Mouse (Mus musculus): ENCODE measurements around the gene Mef2b. TPM values are rescaled to one million over a fixed set of nuclear protein-coding genes. Genes with fewer than 3 reads are reported as not detected.
A peak's percentile ranks its signal among the peaks of the same experiment; 100 is the strongest.

Mef2b gene
- total RNA-seq, 2 experiments from 2014 or later: 0.26 to 0.56 TPM

GRCm38 (mm10) chr8:70131166-70131883 lies 8.2 kb upstream of the Mef2b start, which contains the start of gene Nr2c2ap:
Nr2c2ap (plus strand) TSS chr8:70131333.
- peak; percentile 55 to 82 for DNase-seq (ENCODE audit: low spot score in 2 of 2)

- DNase-seq (ENCODE audit: low spot score in 2 of 2): no peak
Observed at GRCm38 (mm10) chr8:70134086-70134485, 5.4 kb upstream of the Mef2b start.

- no peak for DNase-seq (ENCODE audit: low spot score in 2 of 2)
Observed at GRCm38 (mm10) chr8:70134931-70135330, 4.6 kb upstream of the Mef2b start.

GRCm38 (mm10) chr8:70136591-70136990 lies 2.9 kb upstream of the Mef2b start:
- DNase-seq (ENCODE audit: low spot score in 2 of 2): no peak

GRCm38 (mm10) chr8:70137890-70138289 lies 1.6 kb upstream of the Mef2b start:
- no peak for DNase-seq (ENCODE audit: low spot score in 2 of 2)

- DNase-seq (ENCODE audit: low spot score in 2 of 2): no peak
Observed at GRCm38 (mm10) chr8:70139981-70140380, 470 bp downstream of the Mef2b start.

- DNase-seq (ENCODE audit: low spot score in 2 of 2): no peak
Observed at GRCm38 (mm10) chr8:70147678-70148607, 8.4 kb downstream of the Mef2b start.

GRCm38 (mm10) chr8:70150158-70150557 lies 10.6 kb downstream of the Mef2b start:
- DNase-seq (ENCODE audit: low spot score in 2 of 2): no peak

- DNase-seq (ENCODE audit: low spot score in 2 of 2): peak; percentile 43 to 73
Observed at GRCm38 (mm10) chr8:70152537-70153257, 13.2 kb downstream of the Mef2b start.

GRCm38 (mm10) chr8:70157240-70157800 lies 17.8 kb downstream of the Mef2b start:
- DNase-seq (ENCODE audit: low spot score in 2 of 2): no peak

GRCm38 (mm10) chr8:70158069-70158853 lies 18.8 kb downstream of the Mef2b start:
- DNase-seq (ENCODE audit: low spot score in 2 of 2): peak; percentile 43 to 68

GRCm38 (mm10) chr8:70159211-70159610 lies 19.7 kb downstream of the Mef2b start:
- no peak for DNase-seq (ENCODE audit: low spot score in 2 of 2)

- DNase-seq (ENCODE audit: low spot score in 2 of 2): no peak
Observed at GRCm38 (mm10) chr8:70160015-70160414, 20.5 kb downstream of the Mef2b start.

- no peak for DNase-seq (ENCODE audit: low spot score in 2 of 2)
Observed at GRCm38 (mm10) chr8:70163316-70163715, 23.8 kb downstream of the Mef2b start.

- peak; percentile 57 to 74 for DNase-seq (ENCODE audit: low spot score in 2 of 2)
Observed at GRCm38 (mm10) chr8:70166504-70167110, 27.1 kb downstream of the Mef2b start.

GRCm38 (mm10) chr8:70170116-70170515 lies 30.6 kb downstream of the Mef2b start:
- DNase-seq (ENCODE audit: low spot score in 2 of 2): no peak

GRCm38 (mm10) chr8:70170748-70171147 lies 31.2 kb downstream of the Mef2b start:
- DNase-seq (ENCODE audit: low spot score in 2 of 2): no peak

GRCm38 (mm10) chr8:70171240-70171639 lies 31.7 kb downstream of the Mef2b start:
- no peak for DNase-seq (ENCODE audit: low spot score in 2 of 2)

- DNase-seq (ENCODE audit: low spot score in 2 of 2): peak; percentile 74 to 90
Observed at GRCm38 (mm10) chr8:70172043-70172681, 32.7 kb downstream of the Mef2b start, which contains the start of gene Tmem161a. Tmem161a (plus strand) TSS chr8:70172356.
